Mouse (Mus musculus) thymus, postnatal 10 days (tissue): ENCODE measurements at regions not wholly inside any gene's neighbourhood (a gene's known extent, or its start where the extent isn't known, plus 50 kb on each side); places are given as distances from the start of the nearest gene placed in this dataset.

Source experiments
- DNase-seq, 2 experiments: peaks; one replicate each; pipeline ENCODE4 v3.0.0; 2021; ENCODE audit warnings: low spot score in 2 of 2

DNA sequence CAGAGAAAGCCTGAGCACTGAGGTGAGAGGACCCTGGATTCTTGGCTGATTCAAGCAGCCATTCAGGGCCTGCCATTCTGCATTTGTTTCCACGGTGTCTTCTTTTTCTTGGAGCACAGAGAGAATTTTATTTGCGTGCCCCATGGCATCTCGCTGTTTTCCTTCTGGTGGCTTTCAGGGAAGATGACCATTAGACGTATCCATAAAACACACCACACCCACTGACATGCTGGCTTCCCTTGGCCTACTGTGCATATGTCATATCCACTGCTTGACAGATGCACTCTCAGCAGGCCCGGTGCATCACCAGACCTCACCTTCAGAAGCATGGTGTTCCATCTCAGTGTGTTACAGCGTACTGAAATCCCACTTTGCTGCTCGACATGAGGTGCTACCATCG, 131.0 kb upstream of the Cnr1 start:
- no peak for DNase-seq

DNA sequence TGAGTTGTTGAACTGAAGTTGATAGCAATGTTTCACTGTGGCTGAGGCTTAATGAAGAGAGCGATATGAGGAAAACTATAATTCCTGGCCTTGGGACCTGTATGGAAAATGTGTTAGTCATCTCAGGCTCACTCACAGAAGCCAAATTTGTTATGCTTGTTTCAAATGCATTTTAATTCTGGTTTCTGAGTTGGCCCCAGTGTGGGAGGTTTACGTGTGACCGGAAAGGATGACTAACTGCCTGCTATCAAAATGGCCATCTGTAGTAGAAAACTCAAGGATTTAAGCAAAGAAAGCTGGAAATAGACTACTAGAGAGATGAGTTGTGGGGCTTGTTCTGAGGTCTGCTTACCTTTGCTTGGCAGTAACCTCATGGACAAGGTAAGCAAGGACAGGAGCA, 128.9 kb upstream of the Cnr1 start:
- no peak for DNase-seq

DNA sequence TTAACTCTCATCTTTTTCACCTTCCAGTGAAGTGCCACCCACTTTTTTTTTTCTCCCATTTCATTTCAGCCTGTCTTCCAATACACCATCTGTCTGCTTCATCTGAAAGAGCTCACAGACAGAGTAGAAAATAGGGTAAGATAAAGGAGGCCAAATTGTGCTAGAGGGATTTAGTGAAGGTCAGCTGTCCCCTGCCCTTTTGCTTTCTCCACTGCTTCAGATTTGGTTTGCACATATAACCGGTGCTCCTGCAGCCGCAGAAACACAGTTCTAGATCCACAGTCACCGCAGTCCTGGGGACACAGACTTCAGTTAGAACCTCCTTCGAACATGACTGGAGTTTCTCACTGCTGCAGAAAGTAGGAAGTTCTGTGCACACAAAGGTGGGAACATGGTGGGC, 126.4 kb upstream of the Cnr1 start:
- no peak for DNase-seq

DNA sequence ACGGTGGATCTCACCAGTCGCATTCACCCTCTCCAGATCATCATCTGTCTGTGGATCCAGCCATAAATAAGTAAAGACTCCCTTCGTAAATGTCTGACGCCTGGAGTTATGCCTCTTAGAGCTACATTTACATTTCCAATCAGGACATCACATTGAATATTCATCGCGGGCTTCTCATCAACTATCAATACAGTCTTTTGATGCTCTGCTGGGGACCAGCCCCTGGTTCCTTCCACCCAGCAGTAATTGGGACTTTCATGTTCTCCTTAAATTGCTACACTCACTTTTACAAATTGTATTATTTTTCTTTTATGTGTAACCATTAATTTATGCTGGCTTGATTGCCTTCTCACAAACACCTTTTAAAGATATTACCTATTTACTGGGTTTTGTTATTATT, 125.7 kb upstream of the Cnr1 start:
- no peak for DNase-seq

DNA sequence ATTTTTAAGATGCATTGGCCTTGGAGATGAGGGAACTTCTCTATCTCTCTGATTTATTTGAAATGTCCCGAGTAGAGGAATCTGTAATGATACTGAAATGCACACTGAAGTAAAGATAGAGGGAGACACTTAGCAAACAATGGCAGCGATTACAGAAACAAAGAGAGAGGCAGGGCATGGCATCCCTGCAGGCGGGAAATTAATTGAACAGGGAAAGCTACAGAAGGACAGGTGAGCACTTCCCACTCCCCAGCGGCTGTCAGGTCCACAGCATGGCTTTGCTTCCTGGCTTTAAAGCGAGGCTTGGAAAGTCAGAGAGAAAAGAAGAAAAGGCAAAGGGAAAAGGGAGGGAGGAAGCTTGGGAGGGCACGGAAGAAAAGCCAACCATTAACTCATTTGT, 125.3 kb upstream of the Cnr1 start:
- DNase-seq, result no peak

DNA sequence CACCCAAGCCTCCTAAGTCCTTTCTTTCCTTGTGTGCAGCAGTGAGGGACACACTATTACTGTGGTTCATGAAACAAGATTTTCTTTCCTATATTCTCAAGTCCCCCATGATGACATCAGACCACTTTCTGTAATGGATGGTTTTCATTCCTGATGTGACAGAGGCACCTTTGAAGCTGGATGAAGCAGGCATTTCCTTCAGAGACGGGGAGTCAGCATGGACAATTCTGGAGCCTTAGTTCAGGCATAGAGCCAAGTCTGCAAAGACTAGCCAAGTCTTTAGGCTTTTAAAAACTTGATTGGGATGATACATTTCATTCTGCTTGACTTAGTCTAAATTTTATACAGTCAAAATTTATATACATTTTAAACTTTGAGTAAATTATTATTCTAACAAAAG, 124.6 kb upstream of the Cnr1 start:
- no peak for DNase-seq

DNA sequence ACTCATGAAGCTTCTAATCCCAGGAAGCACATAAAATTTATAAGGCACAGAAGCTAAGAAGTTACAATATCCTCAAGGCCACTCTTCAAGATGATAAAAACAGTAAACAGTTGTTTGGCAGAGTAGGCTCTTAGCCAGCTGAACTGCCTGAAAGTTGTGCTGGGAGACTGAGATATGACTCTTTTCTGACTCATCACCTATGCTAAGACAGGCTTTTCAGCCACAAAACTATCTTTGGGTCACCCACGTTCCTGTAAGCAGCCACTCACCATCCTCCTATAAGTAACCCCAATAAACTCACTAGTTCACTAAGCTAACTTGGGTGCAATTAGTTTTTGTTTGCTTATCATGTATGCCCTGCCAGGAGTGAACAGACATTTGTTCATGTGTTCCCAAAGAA, 112.1 kb upstream of the Cnr1 start:
- no peak for DNase-seq

DNA sequence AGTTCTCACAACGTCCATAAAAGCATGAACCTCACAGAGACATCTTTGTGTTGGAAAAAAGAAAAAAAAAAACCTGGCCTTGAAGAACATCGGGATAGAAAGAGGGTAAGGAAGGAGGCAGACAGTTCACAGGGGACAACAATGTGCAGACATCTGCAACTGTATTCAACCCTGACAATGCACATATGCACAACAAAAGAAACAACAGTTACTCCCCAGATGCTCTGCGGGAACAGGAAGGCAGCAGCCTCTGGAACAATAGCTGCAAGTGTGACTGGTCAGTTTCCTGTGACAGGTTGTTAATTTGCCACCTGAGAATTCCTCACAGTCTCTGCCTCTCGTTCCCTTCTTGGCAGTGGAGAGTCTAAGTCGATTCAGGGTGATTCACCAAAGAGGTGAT, 100.5 kb upstream of the Cnr1 start:
- no peak for DNase-seq

DNA sequence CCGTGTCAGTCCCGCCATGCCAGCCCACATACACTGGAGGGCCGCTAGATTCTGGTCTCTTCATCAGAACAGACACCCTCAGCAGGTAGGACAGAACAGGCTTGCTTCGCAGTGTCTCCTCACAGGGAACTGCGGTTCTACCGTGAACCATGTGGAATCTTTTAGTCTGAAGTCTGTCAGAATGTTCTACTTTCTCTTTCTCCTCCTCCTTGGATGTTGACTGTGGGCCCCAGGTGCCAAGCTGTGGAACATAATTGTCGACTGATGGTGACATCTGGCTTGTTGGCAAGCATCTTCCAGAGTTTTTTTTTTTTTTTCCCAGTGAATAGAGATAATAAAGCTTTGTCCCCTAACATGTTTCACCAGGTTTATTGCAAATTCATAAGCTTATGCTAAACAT, 91.3 kb upstream of the Cnr1 start:
- DNase-seq, result no peak

DNA sequence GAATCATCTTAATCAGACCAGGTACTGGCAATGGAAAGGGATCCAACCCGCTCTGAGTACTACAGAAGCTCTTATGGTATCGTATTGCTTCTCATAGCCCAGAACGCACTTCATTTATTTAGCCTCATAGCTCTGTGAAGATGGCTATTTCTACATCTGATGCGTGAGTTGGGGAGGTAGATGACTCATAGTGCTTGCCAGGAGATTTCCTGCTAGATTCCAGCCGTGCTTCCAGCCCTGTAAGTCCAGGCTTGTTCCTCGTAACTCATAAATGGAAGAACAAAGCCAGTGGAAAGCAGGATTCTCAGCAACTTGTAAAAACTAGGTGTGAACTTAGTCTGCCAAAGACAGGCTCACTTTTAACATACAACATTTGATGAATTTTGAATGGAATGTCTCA, 86.0 kb upstream of the Cnr1 start:
- DNase-seq, result no peak

DNA sequence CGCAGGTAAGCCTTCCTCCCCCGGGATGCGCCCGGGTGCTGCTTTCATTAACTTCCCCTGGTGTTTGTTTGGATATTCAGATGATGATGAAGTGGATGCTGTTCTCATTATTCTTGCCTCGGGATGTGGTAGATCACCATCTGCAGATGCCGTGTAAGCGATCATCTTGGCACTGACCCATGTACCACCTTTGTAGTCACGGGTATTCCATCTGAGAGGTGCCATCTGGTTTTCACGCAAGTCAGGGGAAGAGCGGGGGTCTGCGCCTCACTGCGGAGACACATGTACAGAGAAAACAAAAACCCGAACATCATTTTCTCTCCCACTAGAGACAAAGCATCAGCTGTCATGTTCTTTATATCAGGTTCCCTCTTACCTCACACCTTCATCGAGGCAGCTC, 84.3 kb upstream of the Cnr1 start:
- DNase-seq, result no peak

DNA sequence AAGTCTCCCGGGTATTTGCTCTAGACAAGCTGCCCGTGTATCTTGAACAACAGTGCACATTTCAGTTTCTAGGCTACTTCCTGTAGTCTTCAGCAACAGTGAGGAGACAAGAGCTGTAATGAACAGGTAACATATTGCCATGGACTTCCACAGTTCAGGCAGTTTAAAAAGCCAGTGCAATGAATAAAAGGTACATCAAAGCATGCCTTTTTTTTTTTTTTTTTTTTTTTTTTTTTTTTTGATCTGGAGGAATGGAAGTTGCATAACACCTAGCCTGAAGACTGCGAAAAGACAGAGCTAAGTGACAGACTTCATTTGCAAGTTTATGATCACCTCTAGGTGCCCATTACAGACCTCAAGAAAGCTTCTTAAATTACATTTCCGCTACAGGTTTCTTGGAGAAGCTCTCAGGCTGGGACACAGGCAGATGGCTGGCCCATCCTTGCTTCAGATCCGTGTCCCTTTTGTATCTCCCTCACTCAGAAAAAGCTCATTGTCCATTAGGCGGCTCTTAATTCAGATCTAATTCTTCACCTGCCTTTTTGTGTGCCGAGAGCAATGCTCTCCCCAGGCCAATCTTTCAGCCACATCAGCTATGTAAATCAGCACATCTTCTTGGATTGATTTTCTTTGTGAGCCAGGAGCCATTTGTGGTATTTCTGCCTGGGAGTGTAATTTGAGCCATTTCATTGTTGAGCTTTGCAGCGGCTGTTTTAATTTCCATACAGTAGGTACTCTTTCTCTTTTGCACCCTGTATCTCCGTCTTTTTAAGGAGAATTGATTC, 78.6 kb upstream of the Cnr1 start:
- no peak for DNase-seq

DNA sequence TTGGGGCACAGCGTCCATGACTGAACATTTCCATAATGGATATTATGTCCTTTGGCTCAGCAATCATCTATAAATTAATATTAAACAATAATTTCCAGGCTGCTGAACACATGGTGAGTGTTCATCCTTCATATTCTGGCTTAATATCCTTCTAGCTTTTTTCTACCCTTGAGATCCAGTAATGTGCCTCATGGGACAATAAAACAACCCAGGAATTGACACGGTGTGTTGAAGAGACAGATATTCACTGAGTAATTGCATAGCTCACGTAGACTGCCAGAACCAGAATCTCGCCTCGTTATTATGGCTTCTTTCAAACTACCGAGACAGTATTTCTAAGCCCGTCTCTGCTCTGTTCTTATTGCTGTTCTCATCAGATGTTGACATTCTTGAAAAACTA, 74.1 kb upstream of the Cnr1 start:
- no peak for DNase-seq

DNA sequence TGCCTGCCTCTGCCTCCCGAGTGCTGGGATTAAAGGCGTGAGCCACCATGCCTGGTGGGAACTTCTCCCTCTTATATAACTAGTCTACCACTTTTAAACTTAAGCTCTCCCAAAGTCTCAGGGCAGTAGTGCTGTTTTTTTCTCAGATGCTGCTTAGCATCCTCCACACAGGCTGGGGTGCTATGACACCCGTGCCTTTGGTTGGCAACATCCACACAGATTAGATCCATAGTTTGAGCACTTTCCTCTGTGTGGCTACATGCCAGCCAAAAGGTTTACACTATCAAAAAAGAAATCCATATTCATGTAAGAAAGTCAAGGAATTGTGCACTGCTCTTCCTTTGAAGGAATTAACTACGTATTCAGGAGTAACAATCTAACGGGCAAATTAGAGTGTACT, 72.1 kb upstream of the Cnr1 start:
- no peak for DNase-seq

DNA sequence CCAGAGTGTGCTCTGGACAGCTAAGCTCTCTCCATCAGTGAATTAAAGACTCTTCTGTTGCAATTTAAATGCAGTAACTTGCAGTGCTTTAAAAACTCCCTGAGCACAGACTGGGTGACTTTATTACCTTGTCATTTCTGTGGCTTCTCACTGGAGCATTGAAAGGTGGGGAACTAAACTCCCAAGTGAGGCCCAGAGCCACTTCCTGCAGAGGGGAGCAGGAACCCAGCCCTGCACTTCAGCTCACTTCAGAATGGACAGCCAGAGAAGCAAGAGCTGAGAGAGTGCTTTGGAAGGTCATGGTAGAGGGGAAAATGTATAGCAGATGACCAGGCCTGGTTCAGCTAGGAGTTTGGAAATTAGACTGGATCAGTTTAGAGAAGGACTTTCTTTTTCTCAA, 69.3 kb upstream of the Cnr1 start:
- DNase-seq, result no peak

DNA sequence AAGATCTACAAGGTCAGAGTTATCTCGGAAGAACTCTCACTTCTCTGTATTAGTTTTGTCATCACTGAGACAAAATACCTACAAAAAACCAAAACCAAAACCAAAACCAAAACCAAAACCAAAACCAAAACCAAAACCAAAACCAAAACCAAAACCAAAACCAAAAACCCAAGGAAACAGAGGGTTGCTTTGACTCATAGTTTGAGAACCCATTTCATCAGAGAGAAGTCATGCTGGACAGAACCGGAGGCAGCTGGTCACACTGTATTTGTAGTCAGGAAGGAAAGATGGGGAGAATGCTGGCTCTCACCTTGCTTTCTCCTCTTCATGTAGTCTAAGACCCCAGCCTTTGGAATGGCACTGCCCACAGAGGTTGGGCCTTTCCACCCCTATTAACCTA, 57.3 kb upstream of the Cnr1 start:
- no peak for DNase-seq

DNA sequence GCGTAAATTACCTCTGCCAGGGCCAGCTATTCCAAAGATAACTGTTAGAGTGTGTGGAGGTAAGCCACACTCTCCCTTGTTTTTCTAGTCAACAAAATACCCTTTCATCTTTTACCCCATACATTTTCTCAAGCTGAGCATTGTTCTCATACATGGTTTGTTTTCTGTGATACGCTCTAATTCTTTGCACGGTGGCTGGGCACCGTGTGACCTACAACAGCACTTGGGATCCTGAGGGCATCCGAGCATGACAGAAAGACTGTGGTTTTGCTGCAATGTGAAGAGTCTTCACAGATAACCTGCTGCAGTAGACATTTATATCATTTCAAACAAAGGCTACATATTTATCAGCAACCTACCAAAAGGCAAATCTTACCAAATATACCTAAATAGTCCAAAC, 55.1 kb upstream of the Cnr1 start:
- no peak for DNase-seq
